Comparison of ENCODE assay signal across 24 mouse cellular contexts in the genomic region with DNA sequence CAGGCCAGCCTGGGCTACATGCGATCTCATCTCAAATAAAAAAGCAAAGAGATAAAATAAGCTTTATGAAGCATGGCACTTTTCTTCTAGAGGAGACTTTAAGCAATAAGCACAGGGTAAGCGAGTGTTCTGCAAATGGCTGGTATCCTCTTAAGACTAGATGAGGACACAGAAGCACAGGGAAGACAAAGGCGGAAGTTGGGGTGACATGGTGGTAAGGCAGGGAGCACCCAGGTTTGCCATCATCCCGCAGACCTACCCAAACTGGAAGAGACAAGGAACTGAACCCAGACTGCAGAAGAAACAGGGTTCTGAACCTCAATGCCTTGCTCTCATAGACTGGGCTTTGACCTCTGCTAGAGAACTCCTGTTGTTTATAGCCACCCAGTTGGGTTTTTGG.
A peak's percentile ranks its signal among the peaks of the same experiment; 100 is the strongest.
DNase-seq lines count a peak whose midpoint lies in the region; ATAC-seq and TF ChIP-seq lines count a peak whose summit lies in the region.
"Had no signal": no experiment of that assay in that cellular context is flagged by ENCODE, and none has a peak within 500 bp of the region (broad histone marks: within the 10 kb centered on the region; RNA-seq: fewer than 3 reads in every experiment).

No protein-coding gene starts in this region.

- peak overlapping the region; percentile 86 for H3K27ac ChIP-seq in layer of hippocampus, adult 2 months
- H3K27ac ChIP-seq in liver, embryonic 15.5 days (replicated peaks) = peak overlapping the region; percentile 2; the same call in 1 of the 2 replicates
- H3K27ac ChIP-seq: embryonic facial prominence, embryonic 13.5 days; embryonic facial prominence, embryonic 15.5 days; forebrain, embryonic 10.5 days; forebrain, embryonic 12.5 days had no signal

- H3K4me1 ChIP-seq in liver, embryonic 15.5 days (replicated peaks) = peaks cover 14% of the 10 kb centered on the region
- H3K4me1 ChIP-seq: embryonic facial prominence, embryonic 13.5 days; embryonic facial prominence, embryonic 15.5 days had no signal

- TF ChIP-seq CTCF in layer of hippocampus, adult 2 months (conservative IDR thresholded peaks at IDR 0.05) = no peak

- no peak overlapping the region for H3K9ac ChIP-seq in liver, embryonic 15.5 days
- H3K9ac ChIP-seq: embryonic facial prominence, embryonic 13.5 days; embryonic facial prominence, embryonic 15.5 days; forebrain, embryonic 12.5 days; forebrain, postnatal 0 days had no signal

- no peaks in the 10 kb centered on the region for H3K27me3 ChIP-seq in liver, embryonic 15.5 days
- H3K27me3 ChIP-seq: embryonic facial prominence, embryonic 13.5 days; embryonic facial prominence, embryonic 15.5 days; forebrain, embryonic 12.5 days had no signal

- no peaks in the 10 kb centered on the region; the same call in 1 of the 2 replicates for H3K36me3 ChIP-seq in liver, embryonic 15.5 days (replicated peaks)
- H3K36me3 ChIP-seq: forebrain, embryonic 12.5 days had no signal

- no peak for ATAC-seq in liver, embryonic 15.5 days (ENCODE audit: insufficient read depth)
- ATAC-seq in megakaryocyte, adult 5-6 weeks (ENCODE audit: poor library complexity, severe bottlenecking) = peak; percentile 72
- ATAC-seq: forebrain, embryonic 14.5 days; forebrain, postnatal 0 days had no signal

- no peaks in the 10 kb centered on the region for H3K9me3 ChIP-seq in liver, embryonic 15.5 days (replicated peaks)
- H3K9me3 ChIP-seq: embryonic facial prominence, embryonic 13.5 days; embryonic facial prominence, embryonic 15.5 days; forebrain, embryonic 10.5 days; forebrain, embryonic 12.5 days had no signal

- no peak for DNase-seq in layer of hippocampus, adult 2 months (ENCODE audit: low spot score in 2 of 2)
- no peak for DNase-seq in layer of hippocampus, postnatal 25 days (ENCODE audit: extremely low spot score in 1 of 2, low spot score in 1 of 2)
- no peak for DNase-seq in liver
- DNase-seq in adrenal gland, postnatal 36 days = no peak
- DNase-seq in c-Kit-positive CD71-positive TER-119-positive erythroid progenitor cells, embryonic 14.5 days (ENCODE audit: low spot score) = no peak
- DNase-seq: adrenal gland, adult 2 months; adrenal gland, postnatal 10 days; adrenal gland, postnatal 25 days; cerebellum, adult 11 months; cerebellum, adult 18-20 months; cerebellum, adult 8-10 months; cerebellum, adult 9-11 months; cerebellum, postnatal 14 days; cerebellum, postnatal 36 days; embryo, embryonic 11 days; forebrain, postnatal 0 days had no signal

- H3K4me3 ChIP-seq in layer of hippocampus, adult 2 months = no peak overlapping the region
- no peak overlapping the region for H3K4me3 ChIP-seq in liver, embryonic 15.5 days (replicated peaks)
- H3K4me3 ChIP-seq: embryonic facial prominence, embryonic 13.5 days; embryonic facial prominence, embryonic 15.5 days; erythroblast, embryonic 14.5 days; forebrain, embryonic 10.5 days; forebrain, embryonic 12.5 days had no signal

- 78% methylated on average over 4 of the region's 4 CpGs for WGBS in liver, embryonic 15.5 days (ENCODE audit: insufficient replicate concordance)

- H3K4me2 ChIP-seq in liver, embryonic 15.5 days = no peak overlapping the region
- H3K4me2 ChIP-seq: embryonic facial prominence, embryonic 13.5 days; embryonic facial prominence, embryonic 15.5 days; forebrain, embryonic 12.5 days had no signal
